Mouse (Mus musculus): ENCODE measurements around the gene Lrp11. TPM values are rescaled to one million over a fixed set of nuclear protein-coding genes. Genes with fewer than 3 reads are reported as not detected.

The Lrp11 gene
- polyA plus RNA-seq, 1 experiment from 2014 or later: 29.0 TPM

DNA sequence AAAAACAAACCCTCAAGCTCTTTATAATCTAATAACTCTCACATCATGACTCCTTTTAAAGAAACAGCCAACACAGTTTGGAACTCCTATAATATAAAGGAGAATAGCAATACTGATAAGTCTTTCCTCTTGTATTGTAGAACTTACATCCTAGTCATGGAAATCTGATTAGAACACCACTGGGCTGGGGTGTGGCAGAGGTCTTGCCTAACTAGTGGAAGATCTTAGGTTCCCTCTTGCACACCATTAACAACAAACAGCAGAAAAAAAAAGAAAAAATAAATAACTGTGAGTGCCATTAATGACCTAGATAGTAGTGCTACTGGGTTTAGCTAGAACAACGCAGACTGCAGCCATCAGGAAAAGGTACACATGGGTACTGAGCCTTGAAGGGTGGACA is 75.3 kb downstream of the Lrp11 start:
- H3K36me3 ChIP-seq (ENCODE audit: control insufficient read depth, insufficient read depth, low read length): peaks cover 7% of the 10 kb centered on the region; the same call in 1 of the 2 replicates
- no peak overlapping the region for H3K4me2 ChIP-seq (ENCODE audit: low read length)
- H3K9me3 ChIP-seq (replicated peaks; ENCODE audit: control insufficient read depth, low read length): no peaks in the 10 kb centered on the region
- peaks cover 10% of the 10 kb centered on the region for H3K4me1 ChIP-seq (ENCODE audit: control insufficient read depth, insufficient read depth, low read length)
- no peak for DNase-seq (ENCODE audit: low spot score)
- H3K27me3 ChIP-seq (replicated peaks; ENCODE audit: control insufficient read depth, insufficient read depth, low read length): no peaks in the 10 kb centered on the region
- no peak for ATAC-seq
- no peak overlapping the region for H3K4me3 ChIP-seq (ENCODE audit: low read depth, low read length)
- no peak overlapping the region for H3K9ac ChIP-seq (ENCODE audit: low read length)
- H3K27ac ChIP-seq (ENCODE audit: low read depth, low read length): no peak overlapping the region
- WGBS: 90% methylated on average over 1 of the region's 1 CpGs

DNA sequence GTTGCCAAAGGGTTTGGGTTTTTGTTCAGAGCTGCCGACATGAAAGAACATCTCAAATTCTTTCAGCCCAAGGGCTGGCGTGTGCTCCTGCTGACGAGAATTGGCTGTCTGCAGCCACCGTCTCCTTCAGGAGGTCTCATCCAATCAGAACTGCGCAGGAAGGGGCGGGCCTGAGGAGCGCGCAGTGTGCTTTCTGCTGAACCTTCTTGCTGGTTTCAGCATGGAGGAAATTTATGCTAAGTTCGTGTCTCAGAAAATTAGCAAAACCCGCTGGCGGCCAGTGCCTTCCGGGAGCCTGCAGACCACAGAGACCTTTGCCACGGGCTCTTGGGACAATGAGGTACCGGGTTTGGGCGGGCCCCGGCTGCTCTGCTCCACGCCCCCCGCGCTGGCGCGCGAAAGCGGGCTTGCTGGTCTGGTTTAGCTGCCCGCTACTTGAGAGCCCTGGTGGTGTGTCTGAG is 77.8 kb downstream of the Lrp11 start, which contains the start of gene Nup43:
Nup43 (plus strand) TSS at position 162 of the 461 bp plus-strand sequence.
- ATAC-seq: peak; percentile 81
- under 1% methylated on average over 24 of the region's 24 CpGs for whole genome bisulfite sequencing

DNA sequence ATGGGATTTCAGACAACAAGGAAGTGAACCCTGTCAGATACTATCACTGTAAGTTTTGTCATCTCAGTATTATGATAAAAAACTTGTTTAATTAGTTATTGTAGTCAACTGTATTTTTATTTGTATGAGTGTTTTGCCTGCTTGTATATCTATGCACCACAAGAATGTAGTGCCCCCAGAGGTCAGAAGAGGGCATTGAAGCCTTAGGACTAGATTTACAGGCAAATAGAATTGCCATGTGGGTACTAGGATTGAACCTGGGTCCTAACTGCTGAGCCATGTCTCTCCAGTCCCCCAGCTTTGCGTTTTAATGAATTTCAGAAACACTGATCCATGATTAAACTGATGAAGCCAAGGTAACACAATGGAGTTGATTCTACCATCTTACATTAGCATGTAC is 84.1 kb downstream of the Lrp11 start:
- Histone ChIP-seq H3K4me1 (ENCODE audit: control insufficient read depth, insufficient read depth, low read length) (no peaks in the 10 kb centered on the region), H3K4me2 (ENCODE audit: low read length) (no peak overlapping the region), H3K36me3 (ENCODE audit: control insufficient read depth, insufficient read depth, low read length) (peaks cover 67% of the 10 kb centered on the region), H3K9ac (ENCODE audit: low read length) (no peak overlapping the region), H3K27me3 (replicated peaks; ENCODE audit: control insufficient read depth, insufficient read depth, low read length) (no peaks in the 10 kb centered on the region), H3K4me3 (ENCODE audit: low read depth, low read length) (no peak overlapping the region), H3K9me3 (replicated peaks; ENCODE audit: control insufficient read depth, low read length) (no peaks in the 10 kb centered on the region), H3K27ac (ENCODE audit: low read depth, low read length) (no peak overlapping the region)
- peak; percentile 28 for DNase-seq (ENCODE audit: low spot score)
- no peak for ATAC-seq
- WGBS: 68% methylated on average over 1 of the region's 1 CpGs

More for the DNA sequence above, 77.8 kb downstream of the Lrp11 start, which contains the start of gene Nup43:
- Histone ChIP-seq H3K4me3 (ENCODE audit: low read depth, low read length) (peak within 1 kb of the TSS; percentile 73), H3K9ac (ENCODE audit: low read length) (peak within 1 kb of the TSS; percentile 75), H3K4me1 (ENCODE audit: control insufficient read depth, insufficient read depth, low read length) (peaks cover 10% of the 10 kb centered on the region), H3K4me2 (ENCODE audit: low read length) (peak within 1 kb of the TSS; percentile 82), H3K36me3 (ENCODE audit: control insufficient read depth, insufficient read depth, low read length) (peaks cover 19% of the 10 kb centered on the region), H3K27ac (ENCODE audit: low read depth, low read length) (peak within 1 kb of the TSS; percentile 50; the same call in 1 of the 2 replicates), H3K9me3 (replicated peaks; ENCODE audit: control insufficient read depth, low read length) (no peaks in the 10 kb centered on the region), H3K27me3 (replicated peaks; ENCODE audit: control insufficient read depth, insufficient read depth, low read length) (no peaks in the 10 kb centered on the region)
- peak; percentile 96 for DNase-seq (ENCODE audit: low spot score)

Other genes with a start within 250 kb of the Lrp11 start
- 1.0 and 1.6 TPM in 2 replicates for gene Ulbp1, start 116.2 kb upstream of the Lrp11 start, polyA plus RNA-seq (2014; fragmentation: Nextera tagmentation; extraction: Ambion mirVana)
- 43.2 and 46.7 TPM in 2 replicates for gene Nup43, start 77.7 kb downstream of the Lrp11 start, polyA plus RNA-seq (2014; fragmentation: Nextera tagmentation; extraction: Ambion mirVana)
- gene Pcmt1, start 91.3 kb downstream of the Lrp11 start, polyA plus RNA-seq (2014; fragmentation: Nextera tagmentation; extraction: Ambion mirVana): 171 and 172 TPM in 2 replicates
- 12.8 and 13.7 TPM in 2 replicates for gene Lats1, start 91.4 kb downstream of the Lrp11 start, polyA plus RNA-seq (2014; fragmentation: Nextera tagmentation; extraction: Ambion mirVana)
- 45.2 and 45.9 TPM in 2 replicates for gene Katna1, start 136.2 kb downstream of the Lrp11 start, polyA plus RNA-seq (2014; fragmentation: Nextera tagmentation; extraction: Ambion mirVana)
- gene Ginm1, start 203.0 kb downstream of the Lrp11 start, polyA plus RNA-seq (2014; fragmentation: Nextera tagmentation; extraction: Ambion mirVana): 47.5 and 54.2 TPM in 2 replicates
- 47.6 and 53.7 TPM in 2 replicates for gene Ppil4, start 203.1 kb downstream of the Lrp11 start, polyA plus RNA-seq (2014; fragmentation: Nextera tagmentation; extraction: Ambion mirVana)
- 0.05 TPM in 1 of 2 replicates, not detected in the other for gene Zc3h12d, start 242.7 kb downstream of the Lrp11 start, polyA plus RNA-seq (2014; fragmentation: Nextera tagmentation; extraction: Ambion mirVana)

All from forebrain, embryonic 14.5 days (tissue).